Mouse (Mus musculus) hindbrain, embryonic 15.5 days (tissue): ENCODE data around the gene Zdhhc25. TPM values are rescaled to one million over a fixed set of nuclear protein-coding genes. Genes with fewer than 3 reads are reported as not detected.

ENCODE experiments used
- ATAC-seq: fragments of 200-750 bp; cut with Nextera tagmentation; 2 replicates; pipeline ENCODE4 v1.8.0; 2017; ENCODE audit warnings: low read depth, moderate number of reproducible peaks, moderate TSS enrichment; ENCODE audit not compliant: low FRiP score
- H3K27ac ChIP-seq: fragments of 300-500 bp; sonication (generic); replicated peaks from 2 replicates; pipeline ENCODE4 v1.5.1; 2015; ENCODE audit warnings: mild to moderate bottlenecking, inconsistent platforms
- H3K27me3 ChIP-seq: fragments of 300-500 bp; sonication (generic); 2 replicates; pipeline ENCODE4 v1.6.1; 2015; ENCODE audit warnings: control low read depth, inconsistent platforms
- H3K36me3 ChIP-seq: fragments of 300-500 bp; sonication (generic); 2 replicates; pipeline ENCODE4 v1.6.1; 2015; ENCODE audit warnings: control low read depth, inconsistent platforms
- H3K4me1 ChIP-seq: fragments of 300-500 bp; sonication (generic); replicated peaks from 2 replicates; pipeline ENCODE4 v1.6.1; 2015; ENCODE audit warnings: control low read depth, inconsistent platforms
- H3K4me2 ChIP-seq: fragments of 300-500 bp; sonication (generic); 2 replicates; pipeline ENCODE4 v1.6.1; 2015; ENCODE audit warnings: moderate library complexity, mild to moderate bottlenecking, inconsistent platforms
- H3K4me3 ChIP-seq: fragments of 300-500 bp; sonication (generic); 2 replicates; pipeline ENCODE4 v1.5.1; 2015; ENCODE audit warnings: mild to moderate bottlenecking, inconsistent platforms
- H3K9ac ChIP-seq: fragments of 300-500 bp; sonication (generic); 2 replicates; pipeline ENCODE4 v1.6.1; 2015; ENCODE audit warnings: inconsistent platforms
- H3K9me3 ChIP-seq: fragments of 300-500 bp; sonication (generic); 2 replicates; pipeline ENCODE4 v1.6.1; 2016; ENCODE audit warnings: control low read depth, inconsistent platforms
- WGBS: fragments of 180-500 bp; shearing (Covaris S2); methylation state at CpG from one replicate; pipeline ENCODE4 v1.1.7; 2015; 5-methylcytosine and 5-hydroxymethylcytosine counted together
- polyA plus RNA-seq: library from polyadenylated mRNA; unstranded; fragments of >200 nt; fragmentation: Nextera tagmentation; extraction: Ambion mirVana; gene quantifications from 2 replicates; pipeline ENCODE4 v1.2.1, GENCODE M21; 2015

The Zdhhc25 gene
- polyA plus RNA-seq, 1 experiment from 2014 or later = not detected

- peak; percentile 65 for ATAC-seq
- no peak overlapping the region for H3K9ac ChIP-seq
- no peak overlapping the region for H3K4me3 ChIP-seq
- H3K9me3 ChIP-seq = no peaks in the 10 kb centered on the region
- H3K36me3 ChIP-seq = no peaks in the 10 kb centered on the region
- 18% methylated on average over 13 of the region's 13 CpGs for WGBS
- H3K27me3 ChIP-seq = peaks cover 4% of the 10 kb centered on the region; the same call in 1 of the 2 replicates
- peaks cover 4% of the 10 kb centered on the region; the same call in 1 of the 2 replicates for H3K4me1 ChIP-seq
- H3K4me2 ChIP-seq = 0 out of 2 replicates have a peak overlapping the region, but pooled peaks have one; percentile 20
- no peak overlapping the region for H3K27ac ChIP-seq
Measured at GRCm38 (mm10) chr15:88651019-88651418, 50.9 kb downstream of the Zdhhc25 start.

Other genes with a start within 250 kb of the Zdhhc25 start
- gene Brd1, start 133.9 kb downstream of the Zdhhc25 start, polyA plus RNA-seq = 15.0 and 18.7 TPM in 2 replicates
- 14.6 and 15.0 TPM in 2 replicates for gene Zbed4, start 151.4 kb downstream of the Zdhhc25 start, polyA plus RNA-seq
- 8.1 and 9.2 TPM in 2 replicates for gene Alg12, start 219.0 kb downstream of the Zdhhc25 start, polyA plus RNA-seq
- 63.2 and 66.0 TPM in 2 replicates for gene Creld2, start 219.3 kb downstream of the Zdhhc25 start, polyA plus RNA-seq